Mouse (Mus musculus): ENCODE results near the gene Gjb2. TPM values are rescaled to one million over a fixed set of nuclear protein-coding genes. Genes with fewer than 3 reads are reported as not detected.
A peak's percentile ranks its signal among the peaks of the same experiment; 100 is the strongest.

Gjb2 gene
- polyA plus RNA-seq (2014; fragmentation: Nextera tagmentation; extraction: Ambion mirVana): 6.2 and 8.4 TPM in 2 replicates

GRCm38 (mm10) chr14:57104106-57105023 is at the start of gene Gjb2:
Gene Gjb2 (minus strand): TSS chr14:57104702.
- Histone ChIP-seq H3K36me3 (ENCODE audit: control insufficient read depth, insufficient read depth, low read length) (no peaks in the 10 kb centered on the region), H3K4me3 (ENCODE audit: low read depth, low read length) (peak within 1 kb of the TSS; percentile 49), H3K27me3 (ENCODE audit: control insufficient read depth, insufficient read depth, low read length) (peaks cover 50% of the 10 kb centered on the region), H3K9me3 (ENCODE audit: control insufficient read depth, low read length) (no peaks in the 10 kb centered on the region), H3K4me1 (replicated peaks; ENCODE audit: control insufficient read depth, insufficient read depth, low read length) (peaks cover 14% of the 10 kb centered on the region; the same call in 1 of the 2 replicates), H3K4me2 (ENCODE audit: low read depth, low read length, severe bottlenecking) (peak within 1 kb of the TSS; percentile 100), H3K27ac (ENCODE audit: low read depth, low read length) (no peak within 1 kb of the TSS), H3K9ac (ENCODE audit: low read length) (peak within 1 kb of the TSS; percentile 39)
- ATAC-seq (replicated peaks; ENCODE audit: low FRiP score) (0 out of 2 replicates have a peak, but pooled peaks have one; percentile 51), DNase-seq (ENCODE audit: low spot score) (peak; percentile 77)
- 0% methylated on average over 100 of the region's 101 CpGs for WGBS

- no peaks in the 10 kb centered on the region for H3K27me3 ChIP-seq (ENCODE audit: control insufficient read depth, insufficient read depth, low read length)
- H3K4me3 ChIP-seq (ENCODE audit: low read depth, low read length): no peak overlapping the region
- H3K9ac ChIP-seq (ENCODE audit: low read length): no peak overlapping the region
- no peak overlapping the region for H3K27ac ChIP-seq (ENCODE audit: low read depth, low read length)
- no peaks in the 10 kb centered on the region for H3K36me3 ChIP-seq (ENCODE audit: control insufficient read depth, insufficient read depth, low read length)
- 78% methylated on average over 4 of the region's 4 CpGs for WGBS
- ATAC-seq (replicated peaks; ENCODE audit: low FRiP score) (no peak), DNase-seq (ENCODE audit: low spot score) (no peak)
- no peak overlapping the region for H3K4me2 ChIP-seq (ENCODE audit: low read depth, low read length, severe bottlenecking)
- H3K9me3 ChIP-seq (ENCODE audit: control insufficient read depth, low read length): no peaks in the 10 kb centered on the region
- H3K4me1 ChIP-seq (replicated peaks; ENCODE audit: control insufficient read depth, insufficient read depth, low read length): no peaks in the 10 kb centered on the region
Measured at GRCm38 (mm10) chr14:57145741-57146140, 41.2 kb upstream of the Gjb2 start.

DNA sequence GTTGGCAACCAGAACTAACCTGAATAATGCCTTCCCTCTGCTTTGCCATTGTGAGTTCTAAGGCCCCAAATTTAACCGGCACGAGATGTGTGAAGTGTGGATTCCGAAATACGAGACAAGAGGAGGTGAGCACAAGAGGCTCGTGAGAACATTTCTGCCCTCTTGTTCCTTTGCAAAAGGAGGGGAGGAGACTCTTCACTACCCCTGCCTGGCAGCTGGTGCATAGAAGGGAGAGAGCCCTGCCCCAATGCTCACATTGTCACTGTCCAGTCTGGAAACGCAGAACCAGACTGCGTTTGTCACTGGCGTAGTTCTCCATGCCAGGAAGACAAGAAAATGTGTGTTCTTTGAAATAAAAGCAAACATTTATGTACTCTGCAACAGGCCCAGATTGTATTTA is 30.8 kb upstream of the Gjb2 start:
- H3K27me3 ChIP-seq (ENCODE audit: control insufficient read depth, insufficient read depth, low read length): peaks cover 22% of the 10 kb centered on the region
- H3K9ac ChIP-seq (ENCODE audit: low read length): no peak overlapping the region
- no peaks in the 10 kb centered on the region for H3K4me1 ChIP-seq (replicated peaks; ENCODE audit: control insufficient read depth, insufficient read depth, low read length)
- 58% methylated on average over 8 of the region's 8 CpGs for WGBS
- H3K27ac ChIP-seq (ENCODE audit: low read depth, low read length): no peak overlapping the region
- H3K9me3 ChIP-seq (ENCODE audit: control insufficient read depth, low read length): no peaks in the 10 kb centered on the region
- no peak overlapping the region for H3K4me3 ChIP-seq (ENCODE audit: low read depth, low read length)
- no peaks in the 10 kb centered on the region for H3K36me3 ChIP-seq (ENCODE audit: control insufficient read depth, insufficient read depth, low read length)
- DNase-seq (ENCODE audit: low spot score): no peak
- H3K4me2 ChIP-seq (ENCODE audit: low read depth, low read length, severe bottlenecking): no peak overlapping the region
- ATAC-seq (replicated peaks; ENCODE audit: low FRiP score): no peak

GRCm38 (mm10) chr14:57133161-57133661 is 28.7 kb upstream of the Gjb2 start, which contains the start of gene Gjb6:
Gene Gjb6 (minus strand): TSS chr14:57133611.
- DNase-seq (ENCODE audit: low spot score): no peak
- Histone ChIP-seq H3K27me3 (ENCODE audit: control insufficient read depth, insufficient read depth, low read length) (peaks cover 22% of the 10 kb centered on the region), H3K9ac (ENCODE audit: low read length) (no peak within 1 kb of the TSS), H3K27ac (ENCODE audit: low read depth, low read length) (no peak within 1 kb of the TSS), H3K36me3 (ENCODE audit: control insufficient read depth, insufficient read depth, low read length) (no peaks in the 10 kb centered on the region), H3K4me3 (ENCODE audit: low read depth, low read length) (peak within 1 kb of the TSS; percentile 24), H3K4me1 (replicated peaks; ENCODE audit: control insufficient read depth, insufficient read depth, low read length) (no peaks in the 10 kb centered on the region), H3K4me2 (ENCODE audit: low read depth, low read length, severe bottlenecking) (peak within 1 kb of the TSS; percentile 53), H3K9me3 (ENCODE audit: control insufficient read depth, low read length) (no peaks in the 10 kb centered on the region)
- 2% methylated on average over 31 of the region's 33 CpGs for WGBS
- ATAC-seq (replicated peaks; ENCODE audit: low FRiP score): no peak

GRCm38 (mm10) chr14:57127383-57127782 is 22.9 kb upstream of the Gjb2 start:
- Histone ChIP-seq H3K36me3 (ENCODE audit: control insufficient read depth, insufficient read depth, low read length) (no peaks in the 10 kb centered on the region), H3K4me3 (ENCODE audit: low read depth, low read length) (no peak overlapping the region), H3K27ac (ENCODE audit: low read depth, low read length) (no peak overlapping the region), H3K4me2 (ENCODE audit: low read depth, low read length, severe bottlenecking) (no peak overlapping the region), H3K9ac (ENCODE audit: low read length) (no peak overlapping the region), H3K9me3 (ENCODE audit: control insufficient read depth, low read length) (no peaks in the 10 kb centered on the region), H3K4me1 (replicated peaks; ENCODE audit: control insufficient read depth, insufficient read depth, low read length) (no peaks in the 10 kb centered on the region), H3K27me3 (ENCODE audit: control insufficient read depth, insufficient read depth, low read length) (peaks cover 7% of the 10 kb centered on the region; the same call in 1 of the 2 replicates)
- WGBS: 79% methylated on average over 4 of the region's 4 CpGs
- DNase-seq (ENCODE audit: low spot score) (no peak), ATAC-seq (replicated peaks; ENCODE audit: low FRiP score) (no peak)

- Histone ChIP-seq H3K9me3 (ENCODE audit: control insufficient read depth, low read length) (no peaks in the 10 kb centered on the region), H3K27me3 (ENCODE audit: control insufficient read depth, insufficient read depth, low read length) (no peaks in the 10 kb centered on the region), H3K4me2 (ENCODE audit: low read depth, low read length, severe bottlenecking) (no peak overlapping the region), H3K36me3 (ENCODE audit: control insufficient read depth, insufficient read depth, low read length) (no peaks in the 10 kb centered on the region), H3K27ac (ENCODE audit: low read depth, low read length) (no peak overlapping the region), H3K9ac (ENCODE audit: low read length) (no peak overlapping the region), H3K4me3 (ENCODE audit: low read depth, low read length) (no peak overlapping the region), H3K4me1 (replicated peaks; ENCODE audit: control insufficient read depth, insufficient read depth, low read length) (no peaks in the 10 kb centered on the region)
- no peak for ATAC-seq (replicated peaks; ENCODE audit: low FRiP score)
- WGBS: 89% methylated on average over 7 of the region's 7 CpGs
- DNase-seq (ENCODE audit: low spot score): no peak
Measured at GRCm38 (mm10) chr14:57122295-57122694, 17.8 kb upstream of the Gjb2 start.

DNA sequence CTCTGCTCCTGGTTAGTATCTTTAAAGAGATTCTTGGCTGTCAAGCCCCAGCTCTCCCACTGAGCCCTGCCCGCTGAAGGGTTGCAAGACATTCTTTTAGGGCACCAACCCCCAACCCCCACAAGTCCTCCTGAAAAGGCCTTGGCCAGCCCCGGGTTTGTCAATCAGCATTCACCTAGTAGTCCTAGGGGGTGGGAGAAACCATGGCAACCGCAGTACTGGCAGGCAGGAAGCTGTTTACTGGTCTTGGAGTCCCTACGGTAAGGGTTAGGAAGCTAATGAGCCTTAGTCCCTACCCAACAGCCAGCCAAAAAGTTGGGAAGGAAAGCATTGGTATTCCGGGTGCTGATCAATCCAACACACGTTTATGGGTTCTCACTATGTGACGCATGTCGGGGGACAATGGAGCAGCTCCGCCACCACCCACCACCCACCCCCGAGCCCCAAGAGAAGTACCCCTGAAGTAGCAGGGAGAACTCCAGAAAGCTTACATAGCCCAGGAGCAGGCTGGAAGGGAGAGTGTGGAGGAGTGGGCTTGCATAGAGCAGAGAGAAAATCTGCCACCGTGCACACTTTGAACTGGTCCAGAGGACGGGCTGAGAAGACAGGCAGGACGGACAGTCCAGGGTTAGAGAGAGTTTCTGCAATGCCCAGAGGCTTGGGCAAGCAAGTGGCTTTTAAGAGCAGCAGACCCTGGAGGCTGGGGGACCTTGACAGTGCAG is 11.5 kb upstream of the Gjb2 start, which contains the start of gene Gm4491:
Gene Gm4491, minus strand, starts transcription at position 61 of the 722 bp plus-strand sequence.
- no peak within 1 kb of the TSS for H3K27ac ChIP-seq (ENCODE audit: low read depth, low read length)
- no peak within 1 kb of the TSS for H3K9ac ChIP-seq (ENCODE audit: low read length)
- 6% methylated on average over 13 of the region's 13 CpGs for WGBS

DNA sequence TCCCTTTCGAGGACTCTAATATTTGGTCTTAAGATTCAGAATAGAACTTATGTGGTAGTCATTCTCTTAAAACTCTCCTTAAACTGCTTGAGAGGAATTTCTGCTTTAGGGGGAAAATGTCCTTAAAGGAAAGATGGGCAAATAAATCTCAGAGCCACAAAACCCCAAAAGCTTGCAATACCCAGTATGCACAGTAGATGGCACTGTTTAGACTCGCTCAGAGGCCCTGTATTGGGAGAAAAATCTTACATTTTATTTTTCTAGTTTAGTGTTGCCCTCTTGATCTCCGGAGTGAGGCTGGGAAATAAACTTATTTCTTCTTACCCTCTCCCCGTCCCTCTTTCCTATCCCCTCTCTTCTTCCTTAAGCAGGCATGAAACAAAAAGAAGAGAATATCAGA is 4.7 kb upstream of the Gjb2 start:
- no peak for ATAC-seq (replicated peaks; ENCODE audit: low FRiP score)
- peaks cover 8% of the 10 kb centered on the region; the same call in 1 of the 2 replicates for H3K4me1 ChIP-seq (replicated peaks; ENCODE audit: control insufficient read depth, insufficient read depth, low read length)
- no peaks in the 10 kb centered on the region for H3K9me3 ChIP-seq (ENCODE audit: control insufficient read depth, low read length)
- no peak overlapping the region for H3K4me2 ChIP-seq (ENCODE audit: low read depth, low read length, severe bottlenecking)
- H3K27me3 ChIP-seq (ENCODE audit: control insufficient read depth, insufficient read depth, low read length): peaks cover 33% of the 10 kb centered on the region
- H3K9ac ChIP-seq (ENCODE audit: low read length): no peak overlapping the region
- H3K4me3 ChIP-seq (ENCODE audit: low read depth, low read length): no peak overlapping the region
- DNase-seq (ENCODE audit: low spot score): peak; percentile 74
- WGBS: 7% methylated on average over 4 of the region's 4 CpGs
- no peaks in the 10 kb centered on the region for H3K36me3 ChIP-seq (ENCODE audit: control insufficient read depth, insufficient read depth, low read length)
- H3K27ac ChIP-seq (ENCODE audit: low read depth, low read length): no peak overlapping the region

More for the DNA sequence above, 11.5 kb upstream of the Gjb2 start, which contains the start of gene Gm4491:
- Histone ChIP-seq H3K27me3 (ENCODE audit: control insufficient read depth, insufficient read depth, low read length) (no peaks in the 10 kb centered on the region), H3K4me1 (replicated peaks; ENCODE audit: control insufficient read depth, insufficient read depth, low read length) (peaks cover 9% of the 10 kb centered on the region; the same call in 1 of the 2 replicates), H3K4me2 (ENCODE audit: low read depth, low read length, severe bottlenecking) (peak within 1 kb of the TSS; percentile 41; the same call in 1 of the 2 replicates), H3K4me3 (ENCODE audit: low read depth, low read length) (0 out of 2 replicates have a peak within 1 kb of the TSS, but pooled peaks have one; percentile 0), H3K9me3 (ENCODE audit: control insufficient read depth, low read length) (no peaks in the 10 kb centered on the region), H3K36me3 (ENCODE audit: control insufficient read depth, insufficient read depth, low read length) (no peaks in the 10 kb centered on the region)
- DNase-seq (ENCODE audit: low spot score) (peak; percentile 68), ATAC-seq (replicated peaks; ENCODE audit: low FRiP score) (peak; percentile 74; the same call in 1 of the 2 replicates)
